Comparison of ENCODE assay signal across 14 mouse cellular contexts in genomic region chr9:101230028-101230427, GRCm38 (mm10).
"Had no signal": no experiment of that assay in that cellular context is flagged by ENCODE, and none has a peak within 500 bp of the region (broad histone marks: within the 10 kb centered on the region; RNA-seq: fewer than 3 reads in every experiment).

No protein-coding gene starts in this region.

- DNase-seq: liver, embryonic 13.5 days; liver, postnatal 0 days; lung, adult 2 months; lung, postnatal 14 days; lung, postnatal 36 days; midbrain, embryonic 14.5 days; retina, postnatal 1 day; right cerebral cortex, adult 18-20 months; right cerebral cortex, postnatal 25 days; thymus, adult 18-20 months; thymus, postnatal 14 days; thymus, postnatal 36 days had no signal

- ATAC-seq: liver, postnatal 0 days; lung, postnatal 0 days; midbrain, embryonic 16.5 days had no signal
